Mouse (Mus musculus) testis, adult 2 months (tissue): ENCODE results near the gene Dhh.

Experiments used
- CTCF ChIP-seq: fragments of 200-500 bp; IDR thresholded peaks from 2 replicates; pipeline ENCODE4 v1.5.1; 2012; ENCODE audit warnings: low read depth, mild to moderate bottlenecking, inconsistent platforms, low read length, moderate library complexity; ENCODE audit not compliant: control insufficient read depth, insufficient read depth, insufficient replicate concordance
- POLR2A ChIP-seq: fragments of 200-500 bp; IDR thresholded peaks from 2 replicates; pipeline ENCODE4 v1.6.1; 2012; ENCODE audit warnings: low read depth, mild to moderate bottlenecking, inconsistent platforms, low read length, moderate library complexity; ENCODE audit not compliant: control insufficient read depth

GRCm38 (mm10) chr15:98923031-98923537 is 24.7 kb upstream of the Dhh start:
- TF ChIP-seq POLR2A (no peak), CTCF (no peak)
